Mouse (Mus musculus): Measurements from ENCODE around the gene Vmn1r8.
"Not testable (repeated sequence)": the region's sequence is repeated elsewhere in the genome, so short reads cannot be mapped to it uniquely, and the experiment has no call there.

Gene Vmn1r8

GRCm38 (mm10) chr6:57031984-57032383, at the start of gene Vmn1r8:
Vmn1r8 (plus strand) TSS chr6:57032284.
- no peak for DNase-seq (ENCODE audit: low spot score)

- DNase-seq (ENCODE audit: low spot score) = no peak
Observed at GRCm38 (mm10) chr6:56996943-56997342, 35.1 kb upstream of the Vmn1r8 start, which contains the start of gene Vmn1r6. Vmn1r6 (plus strand) TSS chr6:56997243.

- not testable (repeated sequence) for DNase-seq (ENCODE audit: low spot score)
Observed at GRCm38 (mm10) chr6:57025224-57025623, 6.9 kb upstream of the Vmn1r8 start, which contains the start of gene Vmn1r7. Vmn1r7 (minus strand) TSS chr6:57025324.

- no peak for DNase-seq (ENCODE audit: low spot score)
Observed at GRCm38 (mm10) chr6:57034674-57035073, 2.6 kb downstream of the Vmn1r8 start.

GRCm38 (mm10) chr6:57063730-57064129, 31.6 kb downstream of the Vmn1r8 start:
- DNase-seq (ENCODE audit: low spot score) = no peak

- DNase-seq (ENCODE audit: low spot score) = no peak
Observed at GRCm38 (mm10) chr6:57066487-57066886, 34.4 kb downstream of the Vmn1r8 start, which contains the start of gene Vmn1r9. Vmn1r9 (plus strand) TSS chr6:57066787.

All from urinary bladder, postnatal 10 days (tissue).